Mouse (Mus musculus) layer of hippocampus, postnatal 36 days (tissue): Measurements from ENCODE around the gene Rpsa. TPM values are rescaled to one million over a fixed set of nuclear protein-coding genes. Genes with fewer than 3 reads are reported as not detected.
A peak's percentile ranks its signal among the peaks of the same experiment; 100 is the strongest.

Experiments
- DNase-seq, 2 experiments: peaks; one replicate each; pipeline ENCODE4 v3.0.0; 2022
- total RNA-seq, 2 experiments: library from RNA; stranded (reverse); gene quantifications; 2 replicates each; pipeline ENCODE4 v1.2.3; 2021

The Rpsa gene
- total RNA-seq, 2 experiments from 2014 or later = 428 to 437 TPM

DNA sequence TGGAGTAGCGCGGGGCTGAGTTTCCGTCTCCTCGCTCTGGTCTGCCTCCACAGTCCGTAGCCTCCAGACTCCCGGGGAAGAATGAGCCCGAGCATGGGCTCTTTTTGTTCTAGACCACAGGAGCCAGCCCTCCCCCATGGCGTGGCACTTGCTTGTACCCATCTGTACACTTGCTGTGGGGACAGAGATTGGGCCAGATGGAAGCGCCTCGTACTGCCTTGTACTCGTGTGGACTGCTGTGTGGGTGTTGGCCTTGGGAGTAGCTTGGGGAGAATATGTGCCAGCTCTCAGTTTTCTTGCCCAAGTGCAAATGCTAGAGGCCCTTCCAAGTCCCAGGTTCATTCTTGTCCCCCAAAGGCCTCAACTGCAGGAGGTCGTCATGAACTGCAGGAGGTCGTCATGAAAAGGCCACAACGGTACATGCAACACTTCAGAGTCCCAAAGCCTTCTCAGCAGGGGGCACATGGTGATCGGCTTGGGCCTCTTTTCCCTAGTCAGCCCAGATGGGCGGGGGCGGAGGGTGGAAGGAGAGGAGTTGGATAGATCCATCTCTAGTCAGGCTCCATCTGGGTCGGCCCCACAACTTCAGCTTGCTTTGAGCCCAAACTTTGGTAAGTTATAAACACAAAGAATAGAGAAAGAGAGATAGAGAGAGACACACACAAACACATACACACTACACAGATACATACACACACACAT lies 47.1 kb downstream of the Rpsa start:
- peak; percentile 48 to 49 for DNase-seq

DNA sequence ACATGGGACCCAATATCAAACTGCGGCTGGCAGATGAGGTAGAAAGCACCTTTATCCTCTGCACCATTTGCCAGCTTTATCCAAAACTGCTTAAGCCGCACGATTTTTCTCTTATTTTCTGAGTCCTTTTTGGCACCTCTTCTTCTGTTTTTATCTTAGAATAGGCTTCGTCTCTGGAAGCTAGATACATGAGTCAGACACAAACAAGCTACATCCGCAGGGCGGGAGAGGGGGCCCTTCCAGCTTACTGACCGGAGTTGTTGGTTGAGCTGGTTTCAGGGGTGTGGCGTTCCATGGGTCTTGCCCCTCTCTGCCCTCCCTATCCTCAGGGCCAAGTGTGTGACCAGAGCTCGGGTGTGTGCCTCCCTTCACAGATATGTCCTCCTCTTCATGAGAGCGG lies 51.3 kb downstream of the Rpsa start:
- no peak for DNase-seq

Other genes starting within 250 kb of the Rpsa start
- gene Wdr48, start 232.8 kb upstream of the Rpsa start, total RNA-seq = 10 to 100 TPM; 69.2 to 79.7 TPM
- gene Gorasp1, start 190.1 kb upstream of the Rpsa start, total RNA-seq = 10 to 100 TPM; 33.4 to 35.2 TPM
- under 1 TPM; 0.80 to 0.86 TPM for gene Ttc21a, start 190.1 kb upstream of the Rpsa start, total RNA-seq
- gene Csrnp1, start 143.0 kb upstream of the Rpsa start, total RNA-seq = 10 to 100 TPM; 12.8 to 15.5 TPM
- gene Xirp1, start 104.1 kb upstream of the Rpsa start, total RNA-seq = under 1 TPM; 0.05 to 0.20 TPM
- gene Cx3cr1, start 57.8 kb upstream of the Rpsa start, total RNA-seq = 10 to 100 TPM; 29.0 to 30.9 TPM
- not detected for gene Ccr8, start 35.6 kb upstream of the Rpsa start, total RNA-seq
- gene Slc25a38, start 17.3 kb upstream of the Rpsa start, total RNA-seq = 10 to 100 TPM; 26.9 to 29.1 TPM
- 100 to 1,000 TPM; 456 to 539 TPM for gene Mobp, start 22.0 kb downstream of the Rpsa start, total RNA-seq
- gene Myrip, start 173.8 kb downstream of the Rpsa start, total RNA-seq = 10 to 100 TPM; 54.2 to 55.2 TPM